ENCODE assay signal across 13 mouse cellular contexts in the genomic region with DNA sequence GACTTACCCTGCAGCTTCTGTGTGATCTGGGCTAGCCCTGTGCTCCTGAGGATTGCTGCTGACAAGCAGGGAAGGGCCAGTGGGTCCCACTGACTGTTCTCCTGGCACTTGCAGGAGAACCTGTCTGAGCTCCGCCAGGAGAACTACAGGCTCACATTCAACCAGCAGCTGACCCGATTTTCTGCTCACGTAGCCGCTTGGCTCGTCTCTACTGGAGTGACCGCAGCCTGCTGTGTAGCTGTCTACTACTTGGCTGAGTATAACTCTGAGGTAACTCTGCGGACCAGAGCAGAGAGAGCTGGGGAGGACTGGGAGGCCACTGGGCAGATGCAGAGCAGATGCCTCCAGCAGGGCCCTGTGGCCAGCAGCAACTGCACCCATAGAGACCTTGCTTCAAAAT. TPM values are rescaled to one million over a fixed set of nuclear protein-coding genes. Genes with fewer than 3 reads are reported as not detected.
DNase-seq lines count a peak whose midpoint lies in the region.
"Had no signal": no experiment of that assay in that cellular context is flagged by ENCODE, and none has a peak within 500 bp of the region (broad histone marks: within the 10 kb centered on the region; RNA-seq: fewer than 3 reads in every experiment).

No protein-coding gene starts in this region.

- intact Hi-C loops in left cerebral cortex, postnatal 10 days (cut with DNase I), result no loop called here
- intact Hi-C loops in gastrocnemius, postnatal 14 days (cut with DNase I; ENCODE audit: low total_unique reads), result no loop called here

- DNase-seq in left cerebral cortex, postnatal 10 days (ENCODE audit: extremely low spot score in 1 of 2, low spot score in 2 of 2), result peak; percentile 5 to 30
- no peak for DNase-seq in left cerebral cortex, adult 9 months (ENCODE audit: low spot score in 2 of 2)
- DNase-seq in cerebellum, adult 11 months, result peak; percentile 22
- DNase-seq in cerebellum, adult 8-10 months, result peak; percentile 21
- DNase-seq in gastrocnemius, postnatal 14 days, result peak; percentile 47
- no peak for DNase-seq in kidney, postnatal 25 days
- no peak for DNase-seq in thymus, postnatal 25 days
- no peak for DNase-seq in kidney, adult 9 months
- DNase-seq: adrenal gland, postnatal 10 days; kidney, postnatal 14 days; lung, embryonic 14.5 days; thymus, adult 18-20 months had no signal

RNA-seq across cellular contexts. Expression of gene Tmc5, which starts 52.2 kb away (rescaled TPM):
- under 1 TPM; 0.47 to 0.58 TPM for total RNA-seq in left cerebral cortex, postnatal 10 days (2021)
- total RNA-seq in gastrocnemius, postnatal 14 days (2021), result under 1 TPM; 0.13 to 0.53 TPM
- total RNA-seq: CH12.LX had no signal

RNA-seq across cellular contexts. Expression of gene Gde1, which starts 56.2 kb away (rescaled TPM):
- total RNA-seq in left cerebral cortex, postnatal 10 days (2021), result 100 to 1,000 TPM; 276 to 281 TPM
- 10 to 100 TPM; 30.6 to 31.1 TPM for total RNA-seq in gastrocnemius, postnatal 14 days (2021)

Comparison
In these comparisons a context has a peak if more than half of its experiments do, and no peak if none do; other contexts are left out.
1. DNase-seq: peak in left cerebral cortex, postnatal 10 days (2 of 2), cerebellum, adult 11 months (single experiment), cerebellum, adult 8-10 months (single experiment) and gastrocnemius, postnatal 14 days (single experiment); none in left cerebral cortex, adult 9 months (0 of 2), kidney, postnatal 25 days (0 of 2), thymus, postnatal 25 days (single experiment) and kidney, adult 9 months (single experiment).
2. RNA of gene Gde1, which starts 56.2 kb away (total RNA-seq): 276 to 281 TPM in left cerebral cortex, postnatal 10 days; 30.6 to 31.1 TPM in gastrocnemius, postnatal 14 days; every median in the first group is over 4 times any median in the second.